Mouse (Mus musculus): ENCODE results near the gene Camsap3. TPM values are rescaled to one million over a fixed set of nuclear protein-coding genes. Genes with fewer than 3 reads are reported as not detected.

Camsap3 gene
- polyA plus RNA-seq, 1 experiment from 2014 or later: 25.9 TPM

- Histone ChIP-seq H3K9ac (ENCODE audit: low read length) (no peak overlapping the region), H3K27ac (ENCODE audit: low read depth, low read length) (no peak overlapping the region), H3K4me2 (ENCODE audit: low read length) (peak overlapping the region; percentile 23; the same call in 1 of the 2 replicates), H3K4me1 (ENCODE audit: control insufficient read depth, insufficient read depth, low read length) (peaks cover 2% of the 10 kb centered on the region; the same call in 1 of the 2 replicates), H3K27me3 (replicated peaks; ENCODE audit: control insufficient read depth, insufficient read depth, low read length) (no peaks in the 10 kb centered on the region), H3K9me3 (replicated peaks; ENCODE audit: control insufficient read depth, low read length) (no peaks in the 10 kb centered on the region), H3K4me3 (ENCODE audit: low read depth, low read length) (no peak overlapping the region), H3K36me3 (ENCODE audit: control insufficient read depth, insufficient read depth, low read length) (no peaks in the 10 kb centered on the region)
- DNase-seq (ENCODE audit: low spot score): peak; percentile 30
- 18% methylated on average over 7 of the region's 7 CpGs for WGBS
- ATAC-seq: peak; percentile 58; the same call in 1 of the 2 replicates
Measured at GRCm38 (mm10) chr8:3656725-3657381, 69.8 kb downstream of the Camsap3 start.

Other genes with a start within 250 kb of the Camsap3 start
- 0.28 TPM in 1 of 2 replicates, not detected in the other for gene A430078G23Rik, start 233.9 kb upstream of the Camsap3 start, polyA plus RNA-seq (2014; fragmentation: Nextera tagmentation; extraction: Ambion mirVana)
- gene Arhgef18, start 194.3 kb upstream of the Camsap3 start, polyA plus RNA-seq (2014; fragmentation: Nextera tagmentation; extraction: Ambion mirVana): 8.6 and 11.5 TPM in 2 replicates
- gene Pex11g, start 119.6 kb upstream of the Camsap3 start, polyA plus RNA-seq (2014; fragmentation: Nextera tagmentation; extraction: Ambion mirVana): 1.9 and 2.3 TPM in 2 replicates
- 0.14 and 0.18 TPM in 2 replicates for gene Tex45, start 116.4 kb upstream of the Camsap3 start, polyA plus RNA-seq (2014; fragmentation: Nextera tagmentation; extraction: Ambion mirVana)
- 66.2 and 66.5 TPM in 2 replicates for gene Zfp358, start 94.2 kb upstream of the Camsap3 start, polyA plus RNA-seq (2014; fragmentation: Nextera tagmentation; extraction: Ambion mirVana)
- gene Mcoln1, start 86.8 kb upstream of the Camsap3 start, polyA plus RNA-seq (2014; fragmentation: Nextera tagmentation; extraction: Ambion mirVana): 50.5 and 52.2 TPM in 2 replicates
- 16.7 and 20.7 TPM in 2 replicates for gene Pnpla6, start 71.9 kb upstream of the Camsap3 start, polyA plus RNA-seq (2014; fragmentation: Nextera tagmentation; extraction: Ambion mirVana)
- 0.54 and 1.3 TPM in 2 replicates for gene C330021F23Rik, start 19.3 kb upstream of the Camsap3 start, polyA plus RNA-seq (2014; fragmentation: Nextera tagmentation; extraction: Ambion mirVana)
- gene Xab2, start 34.0 kb downstream of the Camsap3 start, polyA plus RNA-seq (2014; fragmentation: Nextera tagmentation; extraction: Ambion mirVana): 63.2 and 67.0 TPM in 2 replicates
- gene Pet100, start 34.3 kb downstream of the Camsap3 start, polyA plus RNA-seq (2014; fragmentation: Nextera tagmentation; extraction: Ambion mirVana): 95.7 and 99.8 TPM in 2 replicates
- 0.53 and 2.7 TPM in 2 replicates for gene Pcp2, start 38.3 kb downstream of the Camsap3 start, polyA plus RNA-seq (2014; fragmentation: Nextera tagmentation; extraction: Ambion mirVana)
- 32.4 and 40.1 TPM in 2 replicates for gene Stxbp2, start 43.7 kb downstream of the Camsap3 start, polyA plus RNA-seq (2014; fragmentation: Nextera tagmentation; extraction: Ambion mirVana)
- gene Retn, start 68.5 kb downstream of the Camsap3 start, polyA plus RNA-seq (2014; fragmentation: Nextera tagmentation; extraction: Ambion mirVana): 0.26 and 0.32 TPM in 2 replicates
- gene Mcemp1, start 78.5 kb downstream of the Camsap3 start, polyA plus RNA-seq (2014; fragmentation: Nextera tagmentation; extraction: Ambion mirVana): 0.23 TPM in 1 of 2 replicates, not detected in the other
- 13.1 and 13.2 TPM in 2 replicates for gene Fcor, start 85.1 kb downstream of the Camsap3 start, polyA plus RNA-seq (2014; fragmentation: Nextera tagmentation; extraction: Ambion mirVana)
- gene Trappc5, start 89.0 kb downstream of the Camsap3 start, polyA plus RNA-seq (2014; fragmentation: Nextera tagmentation; extraction: Ambion mirVana): 51.8 and 52.1 TPM in 2 replicates
- gene Fcer2a, start 106.9 kb downstream of the Camsap3 start, polyA plus RNA-seq (2014; fragmentation: Nextera tagmentation; extraction: Ambion mirVana): 0.08 and 0.15 TPM in 2 replicates
- gene Clec4g, start 133.4 kb downstream of the Camsap3 start, polyA plus RNA-seq (2014; fragmentation: Nextera tagmentation; extraction: Ambion mirVana): not detected in 2 replicates
- gene Cd209a, start 161.7 kb downstream of the Camsap3 start, polyA plus RNA-seq (2014; fragmentation: Nextera tagmentation; extraction: Ambion mirVana): not detected in 2 replicates

Measured in forebrain, embryonic 14.5 days (tissue).